Mouse (Mus musculus): ENCODE measurements around the gene Cpne6.

DNA sequence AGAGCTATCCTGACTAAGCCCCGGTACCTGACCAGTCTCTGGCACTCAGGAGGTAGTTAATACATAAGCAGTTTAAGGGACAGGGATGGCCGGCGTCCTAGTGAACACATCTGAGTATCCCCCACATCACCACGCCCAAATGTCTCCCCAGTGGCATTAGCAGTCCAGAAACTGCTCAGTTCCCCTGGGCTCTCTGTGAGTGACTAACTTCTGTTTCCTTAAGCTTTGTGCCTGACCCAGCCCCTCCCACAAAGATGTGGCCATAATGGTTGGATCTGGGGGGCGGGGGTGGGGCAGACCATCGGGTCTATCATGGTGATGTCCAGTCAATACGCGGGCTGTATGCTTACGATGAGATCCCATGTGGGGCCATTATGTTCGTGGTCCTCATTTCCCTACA, 705 bp upstream of the Cpne6 start:
- TF ChIP-seq POLR2A (IDR thresholded peaks at IDR 0.05; ENCODE audit: control insufficient read depth, low read depth, low read length) (no peak), CTCF (IDR thresholded peaks at IDR 0.05; ENCODE audit: control insufficient read depth, insufficient read depth, insufficient replicate concordance, low read depth, low read length) (no peak)
